Mouse (Mus musculus) hindbrain, embryonic 11.5 days (tissue): Measurements from ENCODE around the gene Eif2d. TPM values are rescaled to one million over a fixed set of nuclear protein-coding genes. Genes with fewer than 3 reads are reported as not detected.

Source experiments
- ATAC-seq: fragments of 200-750 bp; cut with Nextera tagmentation; 2 replicates; pipeline ENCODE4 v1.8.0; 2017; ENCODE audit warnings: mild to moderate bottlenecking, moderate TSS enrichment, moderate library complexity; ENCODE audit not compliant: low FRiP score
- DNase-seq: peaks from one replicate; pipeline ENCODE4 v3.0.0-alpha.2; 2015; ENCODE audit warnings: low spot score
- H3K27ac ChIP-seq: fragments of 300-500 bp; sonication (generic); 2 replicates; pipeline ENCODE4 v1.5.1; 2014; ENCODE audit warnings: mild to moderate bottlenecking, low read depth, low read length
- H3K27me3 ChIP-seq: fragments of 300-500 bp; sonication (generic); 2 replicates; pipeline ENCODE4 v1.6.1; 2014; ENCODE audit warnings: mild to moderate bottlenecking, low read length, moderate library complexity, mixed read lengths; ENCODE audit not compliant: control insufficient read depth, insufficient read depth
- H3K36me3 ChIP-seq: fragments of 300-500 bp; sonication (generic); 2 replicates; pipeline ENCODE4 v1.6.1; 2014; ENCODE audit warnings: mild to moderate bottlenecking, low read length, moderate library complexity, mixed read lengths; ENCODE audit not compliant: control insufficient read depth, insufficient read depth
- H3K4me1 ChIP-seq: fragments of 300-500 bp; sonication (generic); replicated peaks from 2 replicates; pipeline ENCODE4 v1.6.1; 2014; ENCODE audit warnings: low read length, mixed read lengths; ENCODE audit not compliant: control insufficient read depth, insufficient read depth
- H3K4me2 ChIP-seq: fragments of 300-500 bp; sonication (generic); replicated peaks from 2 replicates; pipeline ENCODE4 v1.6.1; 2014; ENCODE audit warnings: mild to moderate bottlenecking, low read depth, low read length
- H3K4me3 ChIP-seq: fragments of 300-500 bp; sonication (generic); 2 replicates; pipeline ENCODE4 v1.5.1; 2014; ENCODE audit warnings: low read depth, low read length
- H3K9ac ChIP-seq: fragments of 300-500 bp; sonication (generic); 2 replicates; pipeline ENCODE4 v1.6.1; 2014; ENCODE audit warnings: low read depth, low read length
- H3K9me3 ChIP-seq: fragments of 300-500 bp; sonication (generic); 2 replicates; pipeline ENCODE4 v1.6.1; 2016; ENCODE audit warnings: low read length; ENCODE audit not compliant: control insufficient read depth
- WGBS: fragments of 180-500 bp; shearing (Covaris S2); extraction: QIAGEN DNeasy Blood & Tissue Kit; methylation state at CpG from one replicate; pipeline ENCODE4 v1.1.7; 2014; 5-methylcytosine and 5-hydroxymethylcytosine counted together
- polyA plus RNA-seq: library from polyadenylated mRNA; unstranded; fragments of >200 nt; fragmentation: Nextera tagmentation; extraction: Ambion mirVana; gene quantifications from 2 replicates; pipeline ENCODE4 v1.2.1, GENCODE M21; 2014

Eif2d gene
- polyA plus RNA-seq, 1 experiment from 2014 or later = 53.3 TPM

- H3K27me3 ChIP-seq = no peaks in the 10 kb centered on the region
- no peaks in the 10 kb centered on the region for H3K9me3 ChIP-seq
- H3K4me2 ChIP-seq = no peak overlapping the region
- no peak for ATAC-seq
- no peak overlapping the region for H3K9ac ChIP-seq
- H3K4me3 ChIP-seq = no peak overlapping the region
- H3K36me3 ChIP-seq = no peaks in the 10 kb centered on the region
- H3K27ac ChIP-seq = no peak overlapping the region
- WGBS = 65% methylated on average over 12 of the region's 12 CpGs
- H3K4me1 ChIP-seq = no peaks in the 10 kb centered on the region
- no peak for DNase-seq
Observed at GRCm38 (mm10) chr1:131199976-131200375, 47.0 kb downstream of the Eif2d start.

DNA sequence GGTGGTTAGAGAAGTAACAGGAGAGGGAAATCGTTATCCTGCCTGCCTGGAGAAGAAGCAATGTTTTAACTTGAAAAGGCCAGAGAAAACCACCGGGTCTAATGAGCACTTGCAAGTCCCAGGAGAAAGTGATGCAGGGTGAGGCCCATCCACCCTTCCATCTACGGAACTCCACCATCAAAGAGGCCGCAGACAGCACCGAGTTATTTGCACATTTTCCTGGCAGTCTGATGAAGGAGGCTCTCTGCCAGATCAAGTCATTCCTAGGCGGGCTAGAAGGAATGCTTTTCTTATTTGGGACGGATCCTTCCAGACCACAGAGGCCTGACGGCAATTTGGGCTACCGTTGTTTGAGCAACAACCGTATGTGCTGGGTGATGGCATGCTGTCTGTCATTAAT is 47.6 kb downstream of the Eif2d start:
- Histone ChIP-seq H3K4me3 (no peak overlapping the region), H3K27ac (no peak overlapping the region), H3K9ac (no peak overlapping the region), H3K36me3 (no peaks in the 10 kb centered on the region), H3K9me3 (no peaks in the 10 kb centered on the region), H3K4me1 (no peaks in the 10 kb centered on the region), H3K4me2 (no peak overlapping the region), H3K27me3 (no peaks in the 10 kb centered on the region)
- WGBS = 86% methylated on average over 10 of the region's 10 CpGs
- DNase-seq (no peak), ATAC-seq (no peak)

GRCm38 (mm10) chr1:131201391-131201790 is 48.4 kb downstream of the Eif2d start:
- no peaks in the 10 kb centered on the region for H3K4me1 ChIP-seq
- H3K9me3 ChIP-seq = no peaks in the 10 kb centered on the region
- no peak overlapping the region for H3K4me3 ChIP-seq
- no peak overlapping the region for H3K4me2 ChIP-seq
- ATAC-seq = no peak
- 79% methylated on average over 4 of the region's 4 CpGs for WGBS
- H3K36me3 ChIP-seq = no peaks in the 10 kb centered on the region
- H3K9ac ChIP-seq = no peak overlapping the region
- H3K27me3 ChIP-seq = no peaks in the 10 kb centered on the region
- H3K27ac ChIP-seq = no peak overlapping the region
- DNase-seq = no peak

DNA sequence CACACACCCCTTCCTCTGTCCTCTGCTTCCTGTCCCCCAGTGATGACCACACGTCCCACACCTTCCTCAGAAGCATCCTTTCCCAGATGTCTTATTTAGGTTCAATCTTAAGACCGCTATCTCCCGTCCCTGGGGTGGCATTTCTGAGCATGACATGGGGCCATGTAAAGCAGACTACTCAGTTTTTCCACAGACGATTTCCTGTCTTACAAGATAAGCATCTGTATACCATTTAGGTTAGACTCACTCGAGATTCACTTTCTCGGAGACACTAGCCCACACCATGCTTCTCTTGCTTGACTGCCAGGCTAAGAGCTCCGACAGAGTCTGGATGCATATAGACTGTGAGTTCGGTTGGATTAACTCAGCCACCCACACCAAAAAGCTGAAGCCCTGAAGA is 51.5 kb downstream of the Eif2d start:
- no peak overlapping the region for H3K4me3 ChIP-seq
- H3K27me3 ChIP-seq = no peaks in the 10 kb centered on the region
- no peaks in the 10 kb centered on the region for H3K4me1 ChIP-seq
- H3K4me2 ChIP-seq = no peak overlapping the region
- no peak for ATAC-seq
- H3K9me3 ChIP-seq = no peaks in the 10 kb centered on the region
- no peak for DNase-seq
- H3K9ac ChIP-seq = no peak overlapping the region
- H3K36me3 ChIP-seq = no peaks in the 10 kb centered on the region
- 85% methylated on average over 8 of the region's 8 CpGs for WGBS
- no peak overlapping the region for H3K27ac ChIP-seq

DNA sequence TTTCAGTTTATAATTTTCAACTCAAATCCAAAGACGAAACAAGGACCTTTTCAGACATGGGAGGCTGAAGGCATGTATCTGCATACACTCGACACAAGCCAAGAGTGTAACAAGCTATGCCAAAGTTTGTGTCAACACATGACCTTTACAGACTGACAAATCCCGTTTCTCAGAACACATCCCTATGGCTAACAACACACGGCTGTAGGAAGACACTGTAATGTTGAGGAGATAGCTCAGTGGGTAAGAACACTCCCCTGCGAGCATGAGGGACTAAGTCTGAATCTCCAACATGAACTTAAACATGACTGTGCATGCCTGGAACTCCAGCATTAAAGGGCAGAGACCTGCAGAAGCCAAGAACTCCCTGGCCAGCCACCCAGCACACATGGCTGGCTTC is 53.4 kb downstream of the Eif2d start:
- Histone ChIP-seq H3K36me3 (no peaks in the 10 kb centered on the region), H3K4me2 (no peak overlapping the region), H3K9me3 (no peaks in the 10 kb centered on the region), H3K27ac (no peak overlapping the region), H3K4me1 (no peaks in the 10 kb centered on the region), H3K4me3 (no peak overlapping the region), H3K27me3 (no peaks in the 10 kb centered on the region), H3K9ac (no peak overlapping the region)
- WGBS = 86% methylated on average over 5 of the region's 5 CpGs
- DNase-seq (no peak), ATAC-seq (no peak)

GRCm38 (mm10) chr1:131207531-131207930 is 54.5 kb downstream of the Eif2d start:
- no peaks in the 10 kb centered on the region for H3K4me1 ChIP-seq
- DNase-seq (peak; percentile 80), ATAC-seq (no peak)
- H3K4me2 ChIP-seq = no peak overlapping the region
- no peak overlapping the region for H3K9ac ChIP-seq
- 12% methylated on average over 5 of the region's 5 CpGs for WGBS
- H3K4me3 ChIP-seq = no peak overlapping the region
- no peak overlapping the region for H3K27ac ChIP-seq
- H3K9me3 ChIP-seq = no peaks in the 10 kb centered on the region
- H3K36me3 ChIP-seq = no peaks in the 10 kb centered on the region
- no peaks in the 10 kb centered on the region for H3K27me3 ChIP-seq

- Histone ChIP-seq H3K4me2 (no peak overlapping the region), H3K36me3 (no peaks in the 10 kb centered on the region), H3K9me3 (no peaks in the 10 kb centered on the region), H3K4me3 (no peak overlapping the region), H3K9ac (no peak overlapping the region), H3K4me1 (no peaks in the 10 kb centered on the region), H3K27ac (no peak overlapping the region), H3K27me3 (no peaks in the 10 kb centered on the region)
- no peak for ATAC-seq
- 92% methylated on average over 5 of the region's 5 CpGs for WGBS
- no peak for DNase-seq
Observed at GRCm38 (mm10) chr1:131208081-131208480, 55.1 kb downstream of the Eif2d start.

- Histone ChIP-seq H3K4me1 (no peaks in the 10 kb centered on the region), H3K4me2 (no peak overlapping the region), H3K4me3 (no peak overlapping the region), H3K36me3 (no peaks in the 10 kb centered on the region), H3K27ac (no peak overlapping the region), H3K9ac (no peak overlapping the region), H3K9me3 (no peaks in the 10 kb centered on the region), H3K27me3 (no peaks in the 10 kb centered on the region)
- 82% methylated on average over 6 of the region's 6 CpGs for WGBS
- ATAC-seq = no peak
- no peak for DNase-seq
Observed at GRCm38 (mm10) chr1:131208800-131209199, 55.8 kb downstream of the Eif2d start.

DNA sequence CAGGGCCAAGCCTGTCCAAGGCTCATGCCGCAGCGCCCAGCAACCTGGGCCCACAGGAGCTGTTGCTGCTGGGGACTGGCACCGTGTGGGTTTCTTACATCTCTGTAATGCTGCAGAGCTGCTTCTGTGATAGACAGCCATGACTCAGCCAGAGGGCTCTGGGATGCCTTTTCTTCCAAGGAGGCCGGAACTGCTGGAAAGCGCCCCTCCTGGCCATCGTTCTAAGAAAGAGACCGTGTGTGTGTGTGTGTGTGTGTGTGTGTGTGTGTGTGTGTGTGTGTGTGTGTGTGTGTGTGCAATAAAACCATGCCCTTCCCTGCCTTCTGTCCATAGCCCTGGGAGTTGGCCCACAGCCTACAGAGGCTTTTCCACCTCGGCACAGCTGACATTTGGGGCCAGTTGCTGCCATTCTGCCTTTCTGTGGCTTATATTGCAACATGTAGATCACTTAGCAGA is 57.0 kb downstream of the Eif2d start:
- Histone ChIP-seq H3K27me3 (no peaks in the 10 kb centered on the region), H3K27ac (no peak overlapping the region), H3K4me1 (no peaks in the 10 kb centered on the region), H3K36me3 (no peaks in the 10 kb centered on the region), H3K4me3 (no peak overlapping the region), H3K9me3 (no peaks in the 10 kb centered on the region), H3K4me2 (no peak overlapping the region), H3K9ac (no peak overlapping the region)
- DNase-seq = no peak
- 78% methylated on average over 8 of the region's 8 CpGs for WGBS
- ATAC-seq = no peak
